In the genomic region with DNA sequence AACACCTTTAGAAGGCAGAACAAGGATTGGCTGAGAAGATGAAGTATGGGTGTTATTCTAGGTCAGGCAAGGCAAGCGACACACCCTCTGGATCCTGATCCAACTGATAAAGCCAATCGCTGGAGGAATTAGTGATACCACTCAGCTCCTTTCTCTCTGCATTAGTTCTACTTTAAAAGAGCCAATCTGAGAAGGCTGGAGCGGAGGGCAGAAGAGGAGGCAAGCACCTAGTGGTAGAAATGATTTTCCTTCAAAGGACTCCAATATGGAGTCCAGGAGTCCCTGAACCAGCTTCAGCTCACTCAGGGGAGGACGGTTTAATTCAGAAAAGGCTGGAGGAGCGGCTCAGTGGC, we compare ENCODE assay signal across 8 mouse cellular contexts.
DNase-seq lines count a peak whose midpoint lies in the region; ATAC-seq and TF ChIP-seq lines count a peak whose summit lies in the region.

No protein-coding gene starts in this region.

- DNase-seq in retina, postnatal 1 day: peak; percentile 32
- DNase-seq in retina, embryonic 14.5 days (ENCODE audit: low spot score): no peak
- no peak for DNase-seq in liver, embryonic 13.5 days
- peak; percentile 34 for DNase-seq in stomach, postnatal 0 days (ENCODE audit: low spot score)
- no peak for DNase-seq in layer of hippocampus, adult 8-10 months (ENCODE audit: low spot score in 2 of 2)
- DNase-seq in spleen, postnatal 36 days (ENCODE audit: low spot score in 2 of 2): no peak
- DNase-seq in kidney, postnatal 36 days: no peak

- peak overlapping the region; percentile 63 for H3K4me3 ChIP-seq in forebrain, embryonic 13.5 days
- H3K4me3 ChIP-seq in liver, embryonic 13.5 days (replicated peaks): peak overlapping the region; percentile 77
- peak overlapping the region; percentile 85 for H3K4me3 ChIP-seq in stomach, postnatal 0 days (ENCODE audit: low read depth, low read length)

- 0 out of 2 replicates have a peak overlapping the region, but pooled peaks have one; percentile 1 for H3K27ac ChIP-seq in forebrain, embryonic 13.5 days
- peak overlapping the region; percentile 59 for H3K27ac ChIP-seq in liver, embryonic 13.5 days
- H3K27ac ChIP-seq in stomach, postnatal 0 days (replicated peaks): peak overlapping the region; percentile 97

- TF ChIP-seq CTCF in stomach, postnatal 0 days (IDR thresholded peaks at IDR 0.05; ENCODE audit: low read depth): peak; percentile 53

- WGBS in forebrain, embryonic 13.5 days: 63% methylated on average over 5 of the region's 5 CpGs
- WGBS in liver, embryonic 13.5 days (ENCODE audit: insufficient replicate concordance): 18% methylated on average over 5 of the region's 5 CpGs
- 38% methylated on average over 5 of the region's 5 CpGs for WGBS in stomach, postnatal 0 days

- no peak for TF ChIP-seq EP300 in stomach, postnatal 0 days (optimal IDR thresholded peaks at IDR 0.05)

- H3K4me1 ChIP-seq in forebrain, embryonic 13.5 days: peaks cover 13% of the 10 kb centered on the region; the same call in 1 of the 2 replicates
- H3K4me1 ChIP-seq in liver, embryonic 13.5 days (replicated peaks): peaks cover 39% of the 10 kb centered on the region
- no peaks in the 10 kb centered on the region for H3K4me1 ChIP-seq in stomach, postnatal 0 days (replicated peaks; ENCODE audit: control insufficient read depth, insufficient read depth)

- H3K27me3 ChIP-seq in forebrain, embryonic 13.5 days: no peaks in the 10 kb centered on the region
- no peaks in the 10 kb centered on the region for H3K27me3 ChIP-seq in liver, embryonic 13.5 days
- H3K27me3 ChIP-seq in stomach, postnatal 0 days (ENCODE audit: control insufficient read depth, insufficient read depth, low read length): no peaks in the 10 kb centered on the region

- no peak for ATAC-seq in forebrain, embryonic 13.5 days
- no peak for ATAC-seq in liver, embryonic 13.5 days (ENCODE audit: low read depth)
- peak; percentile 8 for ATAC-seq in stomach, postnatal 0 days (ENCODE audit: low FRiP score, low TSS enrichment)

- H3K36me3 ChIP-seq in forebrain, embryonic 13.5 days (ENCODE audit: poor library complexity, severe bottlenecking): peaks cover 19% of the 10 kb centered on the region
- no peaks in the 10 kb centered on the region for H3K36me3 ChIP-seq in liver, embryonic 13.5 days
- H3K36me3 ChIP-seq in stomach, postnatal 0 days (ENCODE audit: control insufficient read depth, insufficient read depth, low read length): 0 out of 2 replicates have a peak, but pooled peaks cover 2% of the 10 kb centered on the region

- H3K9me3 ChIP-seq in forebrain, embryonic 13.5 days (replicated peaks): peaks cover 9% of the 10 kb centered on the region
- H3K9me3 ChIP-seq in liver, embryonic 13.5 days (replicated peaks): no peaks in the 10 kb centered on the region
- no peaks in the 10 kb centered on the region for H3K9me3 ChIP-seq in stomach, postnatal 0 days (ENCODE audit: control insufficient read depth, low read length)

- H3K9ac ChIP-seq in forebrain, embryonic 13.5 days: peak overlapping the region; percentile 82; the same call in 1 of the 2 replicates
- peak overlapping the region; percentile 87 for H3K9ac ChIP-seq in liver, embryonic 13.5 days
- peak overlapping the region; percentile 95 for H3K9ac ChIP-seq in stomach, postnatal 0 days (ENCODE audit: low read length)

- H3K4me2 ChIP-seq in forebrain, embryonic 13.5 days: peak overlapping the region; percentile 87
- peak overlapping the region; percentile 99 for H3K4me2 ChIP-seq in liver, embryonic 13.5 days
- peak overlapping the region; percentile 74 for H3K4me2 ChIP-seq in stomach, postnatal 0 days (replicated peaks; ENCODE audit: low read depth)

Comparison
In these comparisons a context has a peak if more than half of its experiments do, and no peak if none do; other contexts are left out.
1. DNase-seq: peak in retina, postnatal 1 day (single experiment) and stomach, postnatal 0 days (single experiment); none in retina, embryonic 14.5 days (single experiment), liver, embryonic 13.5 days (single experiment), layer of hippocampus, adult 8-10 months (0 of 2), spleen, postnatal 36 days (0 of 2) and kidney, postnatal 36 days (0 of 2).
2. H3K27ac ChIP-seq: peak in every context shown above with its lines; median percentile 97 in stomach, postnatal 0 days; 59 in liver, embryonic 13.5 days; 1 in forebrain, embryonic 13.5 days.
3. Peak in every context shown above with its lines, with median percentiles within 50 percentile points of each other: H3K4me2 ChIP-seq, H3K4me3 ChIP-seq and H3K9ac ChIP-seq.